Mouse (Mus musculus): ENCODE results near the gene Hes5. TPM values are rescaled to one million over a fixed set of nuclear protein-coding genes. Genes with fewer than 3 reads are reported as not detected.

The Hes5 gene
- total and polyA plus RNA-seq, 3 experiments: not detected

DNA sequence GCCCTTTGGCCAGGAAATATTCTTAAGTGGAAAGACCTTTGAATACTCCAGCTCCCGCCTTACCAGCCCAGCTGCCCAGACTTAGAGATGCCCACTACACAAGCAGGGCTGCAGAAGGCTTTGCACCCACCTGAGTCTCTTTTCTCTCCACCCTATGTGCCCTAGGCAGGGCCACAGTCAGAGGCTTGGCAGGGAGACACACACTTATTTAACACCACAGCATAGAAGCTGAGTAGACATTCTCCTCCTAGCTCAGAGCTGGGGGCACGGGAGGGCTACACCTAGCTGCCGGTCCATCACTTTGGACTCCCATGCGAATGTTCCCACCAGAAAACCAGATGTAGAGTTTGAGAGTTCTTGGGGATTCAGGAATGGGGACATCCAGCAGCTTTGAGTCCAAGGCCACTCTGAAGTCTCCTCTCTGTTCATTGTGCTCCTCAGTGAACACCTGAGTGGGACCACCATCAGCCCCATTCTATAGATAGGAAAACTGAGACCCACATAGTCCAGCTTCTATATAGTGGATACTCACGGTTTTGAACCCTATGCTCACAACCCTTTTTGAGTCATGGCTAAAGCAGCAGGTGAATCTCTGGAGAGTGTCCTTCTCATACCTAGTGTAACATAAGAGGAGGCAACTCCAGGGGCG lies 11.7 kb upstream of the Hes5 start:
- Histone ChIP-seq H3K9me3 (replicated peaks; ENCODE audit: insufficient read depth, low read length) (no peaks in the 10 kb centered on the region), H3K79me2 (ENCODE audit: control insufficient read depth, insufficient read depth, low read length, poor library complexity) (no peaks in the 10 kb centered on the region), H3K4me1 (ENCODE audit: control insufficient read depth in 1 of 2, insufficient read depth in 2 of 2, low read length in 2 of 2) (peaks cover 0 to under 1% of the 10 kb centered on the region in 2 experiments; a peak in 1 of 4 replicates), H3K27me3 (ENCODE audit: control insufficient read depth in 1 of 2, insufficient read depth in 2 of 2, low read length in 2 of 2) (peaks cover 4 to 8% of the 10 kb centered on the region in 2 experiments; a peak in 3 of 4 replicates), H3K4me3 (ENCODE audit: control insufficient read depth in 1 of 2, insufficient read depth in 1 of 2, low read depth in 2 of 2, low read length in 2 of 2) (no peak overlapping the region), H3K27ac (ENCODE audit: control insufficient read depth, low read depth, low read length) (no peak overlapping the region), H3K36me3 (ENCODE audit: control insufficient read depth in 1 of 2, insufficient read depth in 2 of 2, low read length in 2 of 2) (no peaks in the 10 kb centered on the region), H3K9ac (ENCODE audit: control insufficient read depth, low read depth, low read length, poor library complexity, severe bottlenecking) (no peak overlapping the region)
- TF ChIP-seq POLR2A (IDR thresholded peaks at IDR 0.05; ENCODE audit: control insufficient read depth in 1 of 2, insufficient read depth in 1 of 2, low read depth in 1 of 2, low read length in 2 of 2, poor library complexity in 1 of 2) (no peak), JUND (IDR thresholded peaks at IDR 0.05; ENCODE audit: low read depth, low read length) (no peak), ETS1 (IDR thresholded peaks at IDR 0.05; ENCODE audit: low read depth, low read length) (no peak), NRF1 (IDR thresholded peaks at IDR 0.05; ENCODE audit: insufficient read depth, low read depth, low read length, poor library complexity, severe bottlenecking) (no peak), TCF12 (IDR thresholded peaks at IDR 0.05; ENCODE audit: low read depth, low read length) (no peak), E2F4 (IDR thresholded peaks at IDR 0.05; ENCODE audit: borderline replicate concordance, low read depth, low read length) (no peak), GATA1 (IDR thresholded peaks at IDR 0.05; ENCODE audit: low read depth, low read length) (no peak)
- no peak for DNase-seq (ENCODE audit: low read depth, low spot score)

DNA sequence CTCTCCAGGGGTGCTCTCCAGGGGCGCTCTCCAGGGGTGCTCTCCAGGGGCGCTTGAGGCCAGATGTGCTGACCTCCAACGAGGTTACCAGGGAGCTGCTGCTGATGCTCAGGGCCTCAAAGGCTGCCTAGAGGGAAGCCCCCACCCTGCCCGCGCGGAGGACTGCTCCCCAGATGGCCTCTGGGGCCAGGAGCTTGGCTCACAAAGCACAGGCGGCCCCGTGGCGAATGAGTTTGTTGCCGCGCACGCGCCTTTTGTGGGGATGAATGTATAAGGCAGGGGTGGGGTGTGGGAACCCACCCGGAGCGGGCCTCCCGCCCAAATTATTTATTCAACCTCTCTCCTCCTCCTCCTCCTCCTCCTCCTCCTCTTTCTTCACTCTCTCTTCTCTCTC lies 11.1 kb upstream of the Hes5 start:
- Histone ChIP-seq H3K4me1 (ENCODE audit: control insufficient read depth in 1 of 2, insufficient read depth in 2 of 2, low read length in 2 of 2) (no peaks in the 10 kb centered on the region; a peak in 1 of 4 replicates), H3K4me3 (ENCODE audit: control insufficient read depth in 1 of 2, insufficient read depth in 1 of 2, low read depth in 2 of 2, low read length in 2 of 2) (no peak overlapping the region), H3K27me3 (ENCODE audit: control insufficient read depth in 1 of 2, insufficient read depth in 2 of 2, low read length in 2 of 2) (peaks cover 4 to 8% of the 10 kb centered on the region in 2 experiments; a peak in 3 of 4 replicates), H3K79me2 (ENCODE audit: control insufficient read depth, insufficient read depth, low read length, poor library complexity) (no peaks in the 10 kb centered on the region), H3K9ac (ENCODE audit: control insufficient read depth, low read depth, low read length, poor library complexity, severe bottlenecking) (no peak overlapping the region), H3K36me3 (ENCODE audit: control insufficient read depth in 1 of 2, insufficient read depth in 2 of 2, low read length in 2 of 2) (no peaks in the 10 kb centered on the region), H3K27ac (ENCODE audit: control insufficient read depth, low read depth, low read length) (no peak overlapping the region), H3K9me3 (replicated peaks; ENCODE audit: insufficient read depth, low read length) (no peaks in the 10 kb centered on the region)
- TF ChIP-seq USF2 (IDR thresholded peaks at IDR 0.05; ENCODE audit: borderline replicate concordance in 1 of 2, insufficient read depth in 1 of 2, low read depth in 1 of 2, low read length in 2 of 2): no peak
- no peak for TF ChIP-seq ETS1 (IDR thresholded peaks at IDR 0.05; ENCODE audit: low read depth, low read length)
- no peak for TF ChIP-seq MXI1 (IDR thresholded peaks at IDR 0.05; ENCODE audit: low read depth, low read length)
- TF ChIP-seq MAFK (IDR thresholded peaks at IDR 0.05; ENCODE audit: borderline replicate concordance, low read depth, low read length): no peak
- no peak for TF ChIP-seq ZC3H11A (IDR thresholded peaks at IDR 0.05; ENCODE audit: low read depth, low read length)
- no peak for TF ChIP-seq ELF1 (IDR thresholded peaks at IDR 0.05; ENCODE audit: low read depth, low read length)
- no peak for TF ChIP-seq ZMIZ1 (IDR thresholded peaks at IDR 0.05; ENCODE audit: low read depth, low read length)
- no peak for TF ChIP-seq CTCF (IDR thresholded peaks at IDR 0.05 in 2 of 3, conservative IDR thresholded peaks at IDR 0.05 in 1 of 3; ENCODE audit: control insufficient read depth in 1 of 3, insufficient read depth in 1 of 3, low read depth in 2 of 3, low read length in 3 of 3, poor library complexity in 1 of 3, severe bottlenecking in 1 of 3)
- no peak for TF ChIP-seq NRF1 (IDR thresholded peaks at IDR 0.05; ENCODE audit: insufficient read depth, low read depth, low read length, poor library complexity, severe bottlenecking)
- TF ChIP-seq CHD2 (IDR thresholded peaks at IDR 0.05; ENCODE audit: low read length): no peak
- no peak for TF ChIP-seq EP300 (IDR thresholded peaks at IDR 0.05; ENCODE audit: low read depth in 1 of 2, low read length in 2 of 2)
- no peak for TF ChIP-seq POLR2AphosphoS2 (IDR thresholded peaks at IDR 0.05; ENCODE audit: low read length)
- TF ChIP-seq SMC3 (IDR thresholded peaks at IDR 0.05; ENCODE audit: low read depth, low read length): no peak
- no peak for TF ChIP-seq SIN3A (IDR thresholded peaks at IDR 0.05; ENCODE audit: low read length)
- no peak for TF ChIP-seq RCOR1 (IDR thresholded peaks at IDR 0.05; ENCODE audit: low read depth, low read length)
- no peak for TF ChIP-seq JUND (IDR thresholded peaks at IDR 0.05; ENCODE audit: low read depth, low read length)
- no peak for DNase-seq (ENCODE audit: low read depth, low spot score)

Measured in MEL (cell line).